ENCODE assay signal across 26 mouse cellular contexts in the genomic region with DNA sequence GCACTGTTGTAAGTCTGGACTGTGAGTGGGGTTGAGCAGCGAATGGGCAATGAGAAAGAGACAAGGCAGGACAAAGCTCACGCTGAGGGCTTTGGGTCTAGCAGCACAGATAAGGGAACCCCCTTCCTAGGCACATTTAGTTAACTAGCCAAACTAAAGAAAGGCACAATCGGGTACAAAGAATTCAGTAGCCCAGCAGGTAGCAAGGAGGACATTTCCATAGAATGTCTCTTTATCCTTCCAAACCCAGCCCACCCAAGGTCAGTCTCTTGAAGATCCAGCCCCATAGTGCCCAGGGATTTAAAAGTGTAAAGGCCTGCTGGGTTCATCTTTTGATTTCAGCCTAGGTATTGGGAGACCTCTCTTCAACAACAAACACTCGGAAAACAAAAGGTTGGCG. TPM values are rescaled to one million over a fixed set of nuclear protein-coding genes. Genes with fewer than 3 reads are reported as not detected.
DNase-seq lines count a peak whose midpoint lies in the region; ATAC-seq and TF ChIP-seq lines count a peak whose summit lies in the region.
"Had no signal": no experiment of that assay in that cellular context is flagged by ENCODE, and none has a peak within 500 bp of the region (broad histone marks: within the 10 kb centered on the region; RNA-seq: fewer than 3 reads in every experiment).

No protein-coding gene starts in this region.

- TF ChIP-seq CTCF in E14TG2a.4 (conservative IDR thresholded peaks at IDR 0.05; ENCODE audit: low read length): no peak

- WGBS in forebrain, embryonic 15.5 days: 27% methylated on average over 5 of the region's 5 CpGs

- no peaks in the 10 kb centered on the region for H3K36me3 ChIP-seq in E14TG2a.4 (ENCODE audit: insufficient read depth, low read length)
- no peaks in the 10 kb centered on the region for H3K36me3 ChIP-seq in forebrain, embryonic 15.5 days
- H3K36me3 ChIP-seq: embryonic facial prominence, embryonic 13.5 days; embryonic facial prominence, embryonic 15.5 days; forebrain, embryonic 10.5 days; forebrain, embryonic 12.5 days; G1E had no signal

- no peak for ATAC-seq in forebrain, embryonic 15.5 days (replicated peaks)
- ATAC-seq: activated CD4-positive, CD25-positive, alpha-beta regulatory T cell, adult 4 months; CD4-positive, CD25-positive, alpha-beta regulatory T cell, adult 4 months; forebrain, embryonic 14.5 days; Patski had no signal

- H3K27ac ChIP-seq in forebrain, embryonic 15.5 days (replicated peaks): no peak overlapping the region
- H3K27ac ChIP-seq: embryonic facial prominence, embryonic 13.5 days; embryonic facial prominence, embryonic 15.5 days; forebrain, embryonic 10.5 days; forebrain, embryonic 12.5 days had no signal

- no peak overlapping the region for H3K9ac ChIP-seq in forebrain, embryonic 15.5 days (replicated peaks)
- H3K9ac ChIP-seq: embryonic facial prominence, embryonic 13.5 days; embryonic facial prominence, embryonic 15.5 days; forebrain, embryonic 12.5 days; forebrain, postnatal 0 days had no signal

- peaks cover 83% of the 10 kb centered on the region for H3K4me1 ChIP-seq in E14TG2a.4 (replicated peaks; ENCODE audit: low read depth, low read length)
- H3K4me1 ChIP-seq in forebrain, embryonic 15.5 days: 0 out of 2 replicates have a peak, but pooled peaks cover 8% of the 10 kb centered on the region

- H3K4me3 ChIP-seq in E14TG2a.4 (replicated peaks; ENCODE audit: low read length): peak overlapping the region; percentile 56
- no peak overlapping the region for H3K4me3 ChIP-seq in forebrain, embryonic 15.5 days
- H3K4me3 ChIP-seq: embryonic facial prominence, embryonic 13.5 days; embryonic facial prominence, embryonic 15.5 days; erythroblast, embryonic 14.5 days; forebrain, embryonic 10.5 days; forebrain, embryonic 12.5 days had no signal

- no peaks in the 10 kb centered on the region for H3K9me3 ChIP-seq in E14TG2a.4 (ENCODE audit: low read length)
- H3K9me3 ChIP-seq in forebrain, embryonic 15.5 days: no peaks in the 10 kb centered on the region
- H3K9me3 ChIP-seq: embryonic facial prominence, embryonic 13.5 days; embryonic facial prominence, embryonic 15.5 days; forebrain, embryonic 10.5 days; forebrain, embryonic 12.5 days; G1E had no signal

- H3K4me2 ChIP-seq in forebrain, embryonic 15.5 days (replicated peaks): no peak overlapping the region
- H3K4me2 ChIP-seq: embryonic facial prominence, embryonic 13.5 days; embryonic facial prominence, embryonic 15.5 days; forebrain, embryonic 12.5 days had no signal

- H3K27me3 ChIP-seq in E14TG2a.4 (ENCODE audit: insufficient read depth, low read length): no peaks in the 10 kb centered on the region
- no peaks in the 10 kb centered on the region for H3K27me3 ChIP-seq in forebrain, embryonic 15.5 days
- H3K27me3 ChIP-seq: CH12.LX; embryonic facial prominence, embryonic 15.5 days; Patski had no signal

- DNase-seq in ES-CJ7 (ENCODE audit: low read depth, low spot score) (peak; percentile 96), R1 (ENCODE audit: low read depth, low spot score) (peak; percentile 96)
- DNase-seq in lung, postnatal 36 days: no peak
- DNase-seq in adrenal gland, adult 8-10 months: no peak
- DNase-seq: adrenal gland, postnatal 10 days; adrenal gland, postnatal 25 days; B cell, adult 2 months; cerebellum, adult 11 months; cerebellum, adult 8-10 months; embryo, embryonic 11 days had no signal

RNA-seq across cellular contexts. Expression of gene Gpr37l1, which starts 18.5 kb away (rescaled TPM):
- 0.31 and 0.33 TPM in 2 replicates for polyA plus RNA-seq in forebrain, embryonic 15.5 days (2015; fragmentation: Nextera tagmentation; extraction: Ambion mirVana)
- total RNA-seq in adrenal gland, adult 8-10 months (2022): 1 to 10 TPM in 3 of 4 experiments, under 1 TPM in 1; 0.80 to 1.9 (median 1.3) TPM
- total RNA-seq: CH12.LX; common myeloid progenitor, adult 5-6 weeks had no signal
- polyA plus RNA-seq: activated CD4-positive, CD25-positive, alpha-beta regulatory T cell, adult 4 months; CD4-positive, CD25-positive, alpha-beta regulatory T cell, adult 4 months; embryonic facial prominence, embryonic 11.5 days; embryonic facial prominence, embryonic 13.5 days; embryonic facial prominence, embryonic 15.5 days; erythroblast, embryonic 14.5 days; forebrain, embryonic 10.5 days; forebrain, embryonic 12.5 days; G1E had no signal

RNA-seq across cellular contexts. Expression of gene Arl8a, which starts 39.3 kb away (rescaled TPM):
- polyA plus RNA-seq in forebrain, embryonic 15.5 days (2015; fragmentation: Nextera tagmentation; extraction: Ambion mirVana): 301 and 307 TPM in 2 replicates
- 10 to 100 TPM; 57.5 to 77.4 (median 68.5) TPM for total RNA-seq in adrenal gland, adult 8-10 months (2022)

RNA-seq across cellular contexts. Expression of gene Ptpn7, which starts 53.4 kb away (rescaled TPM):
- polyA plus RNA-seq in forebrain, embryonic 15.5 days (2015; fragmentation: Nextera tagmentation; extraction: Ambion mirVana): 0.23 and 0.24 TPM in 2 replicates
- total RNA-seq in adrenal gland, adult 8-10 months (2022): 1 to 10 TPM; 1.4 to 1.5 (median 1.4) TPM

Comparison
In these comparisons a context has a peak if more than half of its experiments do, and no peak if none do; other contexts are left out.
1. DNase-seq: peak in ES-CJ7 (single experiment) and R1 (single experiment); none in lung, postnatal 36 days (single experiment) and adrenal gland, adult 8-10 months (single experiment).